Mouse (Mus musculus): ENCODE measurements around the gene Vav3. TPM values are rescaled to one million over a fixed set of nuclear protein-coding genes. Genes with fewer than 3 reads are reported as not detected.

Gene Vav3
- polyA plus RNA-seq, 1 experiment, result 3.8 TPM

DNA sequence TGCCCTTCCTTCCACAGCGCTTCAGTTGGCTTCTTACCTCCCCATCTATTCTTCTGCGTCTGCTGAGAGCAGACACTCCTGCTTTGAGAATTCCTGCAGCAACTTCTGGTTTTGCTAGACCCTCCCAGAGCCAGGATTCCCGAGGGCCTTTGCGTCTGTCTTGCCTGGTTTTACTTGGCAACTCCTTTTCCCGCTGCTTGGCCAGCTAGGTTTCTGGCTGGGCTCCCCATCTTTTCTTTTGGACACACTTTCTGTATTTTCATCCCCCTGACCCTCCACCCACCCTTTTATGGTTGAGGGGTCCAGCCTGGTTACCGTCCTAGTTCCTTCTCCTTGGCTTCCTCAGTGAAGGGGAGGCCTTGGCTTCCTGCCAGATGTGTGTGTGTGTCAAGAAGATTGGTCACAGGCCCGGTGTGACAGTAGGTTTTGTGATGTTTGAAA, 26.0 kb downstream of the Vav3 start:
- H3K27ac ChIP-seq (ENCODE audit: insufficient read depth, low read length), result no peak overlapping the region
- TF ChIP-seq CTCF (IDR thresholded peaks at IDR 0.05; ENCODE audit: extremely low read depth, insufficient read depth, low read length) (no peak), POLR2A (IDR thresholded peaks at IDR 0.05; ENCODE audit: extremely low read depth, insufficient read depth, low read length) (no peak)

DNA sequence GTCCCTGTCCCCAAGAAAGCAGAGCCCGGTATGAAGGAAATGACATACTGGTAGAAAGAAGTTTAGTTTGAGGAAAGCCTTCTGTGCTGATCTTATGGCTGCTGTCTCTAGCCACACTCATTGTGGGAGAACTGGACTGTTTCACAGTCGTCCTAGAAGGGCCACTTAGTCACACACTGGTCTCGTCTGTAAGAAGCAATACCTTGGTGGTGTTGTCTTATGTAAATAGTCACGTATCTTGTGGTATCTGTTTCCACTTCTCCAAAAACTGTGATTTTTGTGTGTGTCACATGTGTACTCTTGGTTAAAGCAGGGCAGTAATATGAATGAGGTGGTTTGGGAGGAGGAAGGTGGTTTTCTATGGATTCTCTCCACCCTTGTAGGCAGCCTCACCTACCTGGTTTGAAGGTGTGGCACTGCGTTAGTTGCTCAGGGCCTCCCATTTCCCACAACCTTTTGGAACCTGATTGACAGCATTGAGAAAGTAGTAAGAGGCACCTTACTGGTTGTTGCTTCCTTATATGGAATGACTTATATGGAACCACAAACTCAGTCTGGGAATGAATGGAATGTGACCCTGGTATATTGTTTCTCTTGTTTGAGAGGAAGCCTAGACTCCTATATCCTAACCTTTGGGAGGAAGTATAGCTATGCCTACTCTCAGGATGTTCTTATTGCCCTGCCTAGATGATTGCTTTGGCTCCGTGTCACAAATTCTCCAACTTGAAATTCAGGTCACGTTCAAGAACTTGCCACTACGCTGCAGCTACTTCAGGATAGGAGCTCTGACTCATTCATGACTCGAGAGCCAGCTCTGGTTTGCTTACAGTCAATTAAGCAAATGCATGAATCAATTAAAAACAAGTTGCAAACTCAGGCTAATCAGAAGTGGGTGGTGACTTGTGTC, 28.2 kb downstream of the Vav3 start:
- TF ChIP-seq CTCF (IDR thresholded peaks at IDR 0.05; ENCODE audit: extremely low read depth, insufficient read depth, low read length) (no peak), POLR2A (IDR thresholded peaks at IDR 0.05; ENCODE audit: extremely low read depth, insufficient read depth, low read length) (no peak)
- Histone ChIP-seq H3K4me1 (ENCODE audit: control insufficient read depth, insufficient read depth, low read length) (peaks cover 1% of the 10 kb centered on the region; the same call in 1 of the 2 replicates), H3K27ac (ENCODE audit: insufficient read depth, low read length) (no peak overlapping the region)

More for the DNA sequence above, 26.0 kb downstream of the Vav3 start:
- H3K4me1 ChIP-seq (ENCODE audit: control insufficient read depth, insufficient read depth, low read length), result peaks cover 1% of the 10 kb centered on the region; the same call in 1 of the 2 replicates
- no peak overlapping the region for H3K4me3 ChIP-seq (ENCODE audit: insufficient read depth, low read length)

DNA sequence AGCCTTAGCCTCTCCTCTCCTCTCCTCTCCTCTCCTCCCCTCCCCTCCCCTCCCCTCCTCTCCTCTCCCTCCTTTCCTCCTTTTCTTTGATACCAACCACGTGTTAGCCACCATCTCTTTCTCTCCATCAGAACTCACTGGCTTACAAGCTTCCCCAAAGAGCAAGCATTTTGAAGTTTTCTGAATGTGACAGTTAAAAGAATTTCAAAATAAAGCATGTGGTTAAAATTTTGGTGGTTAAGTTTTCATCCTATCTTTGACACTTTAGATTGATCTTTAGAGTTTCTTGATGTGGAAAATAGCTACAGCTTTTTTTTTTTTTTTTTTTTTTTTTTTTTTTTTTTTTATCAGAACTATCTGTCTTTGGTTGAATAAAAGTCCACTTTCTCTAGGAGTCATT, 31.1 kb downstream of the Vav3 start:
- Histone ChIP-seq H3K4me1 (ENCODE audit: control insufficient read depth, insufficient read depth, low read length) (peaks cover 1% of the 10 kb centered on the region; the same call in 1 of the 2 replicates), H3K27ac (ENCODE audit: insufficient read depth, low read length) (no peak overlapping the region), H3K4me3 (ENCODE audit: insufficient read depth, low read length) (no peak overlapping the region)
- TF ChIP-seq POLR2A (IDR thresholded peaks at IDR 0.05; ENCODE audit: extremely low read depth, insufficient read depth, low read length), result no peak
- TF ChIP-seq CTCF (IDR thresholded peaks at IDR 0.05; ENCODE audit: extremely low read depth, insufficient read depth, low read length), result no peak

More for the DNA sequence above, 28.2 kb downstream of the Vav3 start:
- no peak overlapping the region for H3K4me3 ChIP-seq (ENCODE audit: insufficient read depth, low read length)

DNA sequence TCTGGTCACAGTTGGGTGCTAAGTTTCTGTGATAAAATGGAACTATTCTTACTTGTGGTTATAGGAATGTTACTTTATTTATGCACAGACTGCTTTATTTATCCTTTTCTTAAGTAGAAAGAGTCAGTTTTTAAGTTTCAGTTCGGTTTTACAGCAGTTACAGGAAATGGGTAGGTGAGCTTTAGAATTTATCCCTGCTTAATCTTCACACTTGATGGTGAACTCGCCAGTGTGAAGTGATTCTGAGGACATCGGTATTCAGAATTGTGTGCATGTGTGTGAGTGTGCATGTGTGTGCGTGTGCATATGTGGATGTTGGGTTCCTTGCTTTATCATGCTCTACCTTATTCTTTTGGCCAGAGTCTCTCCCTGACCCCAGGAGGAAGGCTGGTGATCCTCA, 32.2 kb downstream of the Vav3 start:
- H3K27ac ChIP-seq (ENCODE audit: insufficient read depth, low read length), result no peak overlapping the region
- H3K4me3 ChIP-seq (ENCODE audit: insufficient read depth, low read length), result no peak overlapping the region
- TF ChIP-seq CTCF (IDR thresholded peaks at IDR 0.05; ENCODE audit: extremely low read depth, insufficient read depth, low read length) (no peak), POLR2A (IDR thresholded peaks at IDR 0.05; ENCODE audit: extremely low read depth, insufficient read depth, low read length) (no peak)
- peaks cover 1% of the 10 kb centered on the region; the same call in 1 of the 2 replicates for H3K4me1 ChIP-seq (ENCODE audit: control insufficient read depth, insufficient read depth, low read length)

DNA sequence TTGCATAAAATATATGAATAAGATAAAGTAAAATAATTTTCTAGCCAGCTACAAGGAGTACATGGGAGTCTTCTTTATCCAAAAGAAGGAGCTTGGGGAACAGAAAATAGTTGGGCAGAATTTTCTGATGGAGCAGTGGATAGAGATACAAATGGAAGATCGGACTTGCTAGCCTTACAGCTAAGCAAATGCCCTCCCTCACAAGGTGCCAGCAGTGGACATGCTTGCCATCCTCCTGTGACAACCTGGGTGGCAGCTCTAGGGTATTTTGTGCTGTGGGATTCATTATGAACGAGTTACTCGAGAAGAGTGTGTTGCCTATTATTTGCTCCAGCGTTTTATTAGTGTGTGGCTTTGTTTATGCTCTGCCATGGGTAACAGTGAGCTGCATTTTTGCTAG, 37.8 kb downstream of the Vav3 start:
- Histone ChIP-seq H3K4me1 (ENCODE audit: control insufficient read depth, insufficient read depth, low read length) (no peaks in the 10 kb centered on the region), H3K27ac (ENCODE audit: insufficient read depth, low read length) (no peak overlapping the region), H3K4me3 (ENCODE audit: insufficient read depth, low read length) (no peak overlapping the region)
- TF ChIP-seq CTCF (IDR thresholded peaks at IDR 0.05; ENCODE audit: extremely low read depth, insufficient read depth, low read length) (no peak), POLR2A (IDR thresholded peaks at IDR 0.05; ENCODE audit: extremely low read depth, insufficient read depth, low read length) (no peak)

DNA sequence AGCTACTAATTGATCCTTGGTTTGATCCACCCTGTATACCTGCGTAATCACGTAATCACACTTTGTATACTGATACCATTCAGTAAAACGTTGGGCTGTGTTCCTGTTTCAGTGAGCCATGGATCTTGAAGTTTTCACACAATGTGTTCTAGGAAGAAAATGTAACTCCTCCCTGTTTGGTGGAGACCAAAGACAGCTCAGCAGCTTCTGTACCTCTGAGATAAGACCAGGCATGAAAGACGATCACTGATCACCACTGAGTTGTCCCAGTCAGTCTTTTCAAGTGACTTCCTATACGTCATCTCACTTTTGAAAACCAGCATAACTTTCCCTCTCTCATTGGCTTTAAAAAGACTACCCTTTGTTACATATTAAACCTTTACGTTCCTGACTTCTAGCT, 38.2 kb downstream of the Vav3 start:
- Histone ChIP-seq H3K27ac (ENCODE audit: insufficient read depth, low read length) (no peak overlapping the region), H3K4me3 (ENCODE audit: insufficient read depth, low read length) (no peak overlapping the region), H3K4me1 (ENCODE audit: control insufficient read depth, insufficient read depth, low read length) (no peaks in the 10 kb centered on the region)
- TF ChIP-seq CTCF (IDR thresholded peaks at IDR 0.05; ENCODE audit: extremely low read depth, insufficient read depth, low read length), result no peak

DNA sequence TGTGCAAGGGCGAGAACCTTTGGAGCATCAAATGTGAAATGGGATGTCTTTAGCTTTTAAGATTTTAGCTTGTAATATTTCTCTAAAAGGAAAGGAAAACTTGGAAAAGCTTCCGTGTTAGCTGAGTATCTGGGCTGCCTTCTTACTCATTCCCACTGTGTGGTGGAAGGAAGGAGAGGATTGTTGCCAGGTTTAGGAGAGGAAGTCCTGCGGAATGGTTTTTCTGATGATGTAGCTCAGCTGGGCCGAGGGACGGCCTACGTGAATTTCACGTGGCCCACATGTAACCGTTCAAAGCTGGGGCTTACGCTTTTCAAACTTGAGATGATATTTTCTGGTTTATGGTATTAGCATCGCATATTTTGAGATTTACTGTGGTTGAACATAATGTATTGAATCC, 48.3 kb downstream of the Vav3 start:
- Histone ChIP-seq H3K4me3 (ENCODE audit: insufficient read depth, low read length) (no peak overlapping the region), H3K4me1 (ENCODE audit: control insufficient read depth, insufficient read depth, low read length) (no peaks in the 10 kb centered on the region), H3K27ac (ENCODE audit: insufficient read depth, low read length) (no peak overlapping the region)
- no peak for TF ChIP-seq POLR2A (IDR thresholded peaks at IDR 0.05; ENCODE audit: extremely low read depth, insufficient read depth, low read length)
- TF ChIP-seq CTCF (IDR thresholded peaks at IDR 0.05; ENCODE audit: extremely low read depth, insufficient read depth, low read length), result no peak

DNA sequence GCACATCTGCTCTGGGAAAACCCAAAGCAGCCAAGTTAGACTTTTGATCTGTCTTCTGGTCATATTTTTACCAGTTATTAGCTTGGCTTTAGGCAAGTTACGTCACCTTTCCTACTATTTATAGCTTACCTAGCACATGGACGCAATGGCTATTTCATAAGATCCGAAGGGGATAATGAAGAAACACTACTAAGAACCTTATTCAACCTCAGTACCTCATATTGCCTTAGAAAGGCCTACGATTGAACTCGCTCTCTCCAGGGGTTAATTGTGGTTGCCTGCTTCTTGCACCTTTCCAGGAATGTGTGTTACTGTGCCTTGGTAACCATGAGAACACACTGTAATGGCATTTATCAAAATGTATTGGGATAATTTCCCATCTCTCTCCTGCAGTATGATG, 61.1 kb downstream of the Vav3 start:
- H3K27ac ChIP-seq (ENCODE audit: insufficient read depth, low read length), result no peak overlapping the region
- TF ChIP-seq POLR2A (IDR thresholded peaks at IDR 0.05; ENCODE audit: extremely low read depth, insufficient read depth, low read length) (no peak), CTCF (IDR thresholded peaks at IDR 0.05; ENCODE audit: extremely low read depth, insufficient read depth, low read length) (no peak)
- H3K4me3 ChIP-seq (ENCODE audit: insufficient read depth, low read length), result no peak overlapping the region
- no peaks in the 10 kb centered on the region for H3K4me1 ChIP-seq (ENCODE audit: control insufficient read depth, insufficient read depth, low read length)

DNA sequence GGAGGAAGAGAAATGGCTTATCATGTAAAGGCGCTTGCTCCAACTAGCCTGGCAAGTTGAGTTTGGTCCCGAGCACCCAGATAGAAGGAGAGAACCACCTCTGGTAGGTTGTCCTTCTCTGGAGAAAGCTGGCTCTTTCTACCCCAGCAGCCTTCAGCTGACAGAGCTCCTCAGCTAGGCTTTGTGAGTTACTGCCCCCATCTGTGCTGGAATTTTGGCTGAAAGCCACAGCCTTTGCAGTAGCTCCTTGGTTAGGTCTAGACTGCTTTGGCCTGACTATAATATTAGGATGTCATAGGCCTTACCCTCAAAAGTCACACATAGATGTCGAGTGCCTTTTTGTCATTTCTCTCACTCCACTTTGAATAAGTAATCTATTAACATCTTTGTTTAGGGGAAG, 70.8 kb downstream of the Vav3 start:
- H3K4me3 ChIP-seq (ENCODE audit: insufficient read depth, low read length), result no peak overlapping the region
- TF ChIP-seq POLR2A (IDR thresholded peaks at IDR 0.05; ENCODE audit: extremely low read depth, insufficient read depth, low read length), result no peak
- TF ChIP-seq CTCF (IDR thresholded peaks at IDR 0.05; ENCODE audit: extremely low read depth, insufficient read depth, low read length), result no peak
- H3K4me1 ChIP-seq (ENCODE audit: control insufficient read depth, insufficient read depth, low read length), result no peaks in the 10 kb centered on the region
- no peak overlapping the region for H3K27ac ChIP-seq (ENCODE audit: insufficient read depth, low read length)

DNA sequence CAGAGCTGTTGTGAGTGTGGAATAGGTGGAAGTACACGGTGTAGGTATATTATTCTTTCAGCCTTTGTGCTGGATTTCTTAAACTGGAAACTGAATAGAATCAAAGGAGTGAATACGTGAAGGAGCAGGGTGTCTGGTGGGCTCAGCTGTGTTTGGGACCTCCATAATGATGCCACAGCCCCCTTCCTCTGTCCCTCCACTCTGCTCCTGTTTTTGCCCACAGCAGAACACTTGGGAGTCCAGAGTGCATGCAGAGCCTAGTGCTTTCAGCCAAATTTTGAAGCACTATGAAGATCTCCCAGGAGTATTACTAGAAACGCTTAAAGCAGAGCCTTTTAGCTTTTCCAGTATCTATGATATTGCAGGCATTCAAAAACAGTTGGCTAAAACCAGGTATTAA, 80.0 kb downstream of the Vav3 start:
- TF ChIP-seq POLR2A (IDR thresholded peaks at IDR 0.05; ENCODE audit: extremely low read depth, insufficient read depth, low read length) (no peak), CTCF (IDR thresholded peaks at IDR 0.05; ENCODE audit: extremely low read depth, insufficient read depth, low read length) (no peak)
- no peak overlapping the region for H3K27ac ChIP-seq (ENCODE audit: insufficient read depth, low read length)

More for the DNA sequence above, 80.0 kb downstream of the Vav3 start:
- no peak overlapping the region for H3K4me3 ChIP-seq (ENCODE audit: insufficient read depth, low read length)
- H3K4me1 ChIP-seq (ENCODE audit: control insufficient read depth, insufficient read depth, low read length), result no peaks in the 10 kb centered on the region

Data from cortical plate, adult 2 months (tissue).